Mouse (Mus musculus) yolk sac, embryonic 10.5 days (tissue): ENCODE measurements at regions not wholly inside any gene's neighbourhood (a gene's known extent, or its start where the extent isn't known, plus 50 kb on each side); places are given as distances from the start of the nearest gene placed in this dataset.

Source experiments
- DNase-seq: peaks from one replicate; pipeline ENCODE4 v3.0.0-alpha.2; 2017; ENCODE audit warnings: low spot score

DNA sequence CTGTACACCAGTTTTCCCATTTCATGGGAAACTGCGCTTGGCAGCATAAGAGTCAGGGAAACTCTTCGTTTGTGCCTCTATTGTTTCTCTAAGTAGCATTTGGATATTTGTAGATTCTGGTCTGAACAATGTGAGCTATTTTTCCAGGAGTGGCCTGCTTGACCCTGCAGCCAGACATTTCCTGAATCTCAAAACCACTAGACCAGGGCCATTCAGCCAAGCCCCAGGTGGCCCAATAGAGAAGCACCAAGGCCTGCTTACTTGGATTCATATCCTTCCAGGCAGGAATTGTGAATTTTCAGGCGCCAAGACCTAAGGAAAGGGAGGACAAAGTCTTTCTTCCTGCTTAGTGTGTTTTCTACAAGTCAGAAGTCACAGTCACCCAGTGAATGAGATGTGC, 85.9 kb upstream of the Hs3st1 start:
- no peak for DNase-seq

DNA sequence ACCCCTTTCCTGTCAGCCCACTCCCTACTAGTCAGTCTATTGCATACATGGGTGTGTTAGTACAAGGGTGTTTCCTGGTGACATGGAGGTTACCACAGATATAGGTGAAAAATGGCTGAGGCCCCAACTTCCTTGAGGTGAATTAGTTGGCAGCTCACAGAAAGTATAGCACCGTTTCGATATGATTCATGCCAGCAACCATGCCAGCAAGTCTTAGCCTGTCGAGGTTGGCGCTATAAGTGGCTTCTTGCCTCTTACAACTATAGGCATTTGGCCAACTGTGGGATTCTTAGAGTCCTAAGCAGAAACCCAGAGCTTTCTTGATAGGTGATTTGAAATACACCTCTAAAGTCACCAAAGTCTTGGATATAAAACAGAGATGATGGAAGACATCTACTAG, 85.3 kb upstream of the Hs3st1 start:
- DNase-seq = no peak

DNA sequence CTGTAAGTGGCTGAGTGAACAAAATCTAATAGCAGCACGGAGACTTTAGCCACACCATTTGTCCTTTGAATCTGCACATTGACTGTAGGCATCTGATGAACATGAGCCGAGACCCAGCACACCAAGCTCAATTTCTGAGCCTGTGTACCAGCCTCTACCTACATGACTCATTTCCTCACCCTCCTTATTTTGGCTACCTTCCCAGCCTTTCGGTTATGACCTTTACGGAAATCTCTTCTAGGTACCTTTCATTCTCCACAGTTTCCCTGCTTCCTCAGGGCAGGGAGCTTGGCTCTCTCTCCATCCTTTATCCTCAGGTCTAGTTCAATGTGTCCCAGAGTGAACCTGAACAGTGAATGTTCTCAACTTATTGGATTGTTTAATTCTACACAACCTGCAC, 77.3 kb upstream of the Hs3st1 start:
- DNase-seq = no peak

GRCm38 (mm10) chr5:39824680-39825079, 69.4 kb upstream of the Hs3st1 start:
- no peak for DNase-seq

- DNase-seq = no peak
Observed at GRCm38 (mm10) chr5:39806643-39807042, 51.4 kb upstream of the Hs3st1 start.
